Mouse (Mus musculus) inflammation-experienced regulatory T-cells, adult 6 months (primary cell): ENCODE results near the gene Dpp3. TPM values are rescaled to one million over a fixed set of nuclear protein-coding genes. Genes with fewer than 3 reads are reported as not detected.
"Not testable (repeated sequence)": the region's sequence is repeated elsewhere in the genome, so short reads cannot be mapped to it uniquely, and the experiment has no call there.

ENCODE experiments used
- ATAC-seq: one replicate; pipeline ENCODE4 v1.8.0; 2017
- polyA plus RNA-seq, 3 experiments: library from polyadenylated mRNA; unstranded; fragments of 100-300 nt; shearing (Covaris generic); gene quantifications; one replicate each; pipeline ENCODE4 v1.2.1; 2017

Gene Dpp3
- polyA plus RNA-seq, 3 experiments from 2014 or later: 45.9 to 56.8 (median 47.7) TPM

DNA sequence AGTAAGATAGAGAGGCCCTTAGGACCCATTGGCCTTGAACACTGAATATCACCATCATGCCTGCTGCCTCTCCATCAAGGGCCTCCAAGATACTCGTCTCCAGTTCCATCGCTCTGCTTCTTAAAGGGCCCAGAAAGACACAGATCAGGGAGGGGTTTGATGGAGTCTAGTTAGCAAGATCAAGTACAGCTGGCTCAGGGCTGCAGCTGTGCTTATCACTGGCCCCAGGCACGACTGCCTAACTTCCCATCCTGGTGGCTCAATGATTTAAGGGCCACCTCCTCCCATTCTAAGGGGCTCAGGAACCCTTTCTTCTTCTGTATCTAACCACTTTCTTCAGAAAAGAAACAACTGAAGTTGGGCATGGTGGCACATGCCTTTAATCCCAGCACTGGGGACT lies 36.3 kb downstream of the Dpp3 start:
- no peak for ATAC-seq

DNA sequence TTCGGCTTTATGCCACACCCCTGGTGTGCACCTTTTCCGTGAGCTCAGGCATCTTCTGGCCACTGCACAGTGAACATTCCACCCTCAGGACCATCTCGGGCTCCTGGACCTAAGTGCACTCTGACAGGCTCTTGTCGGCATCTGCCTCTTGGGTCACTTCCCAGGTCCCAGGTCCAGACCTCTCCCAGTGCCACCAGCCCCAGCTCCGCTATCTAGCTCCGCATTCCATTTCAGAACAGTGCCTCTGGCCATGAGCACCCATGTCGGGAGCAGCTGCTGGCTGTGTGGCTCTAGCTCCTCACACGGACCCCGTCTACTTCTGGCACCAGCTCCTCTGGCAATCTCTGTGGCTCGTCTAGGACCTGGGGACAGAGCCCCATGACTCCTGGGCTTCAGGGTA lies 38.3 kb downstream of the Dpp3 start:
- ATAC-seq: no peak

DNA sequence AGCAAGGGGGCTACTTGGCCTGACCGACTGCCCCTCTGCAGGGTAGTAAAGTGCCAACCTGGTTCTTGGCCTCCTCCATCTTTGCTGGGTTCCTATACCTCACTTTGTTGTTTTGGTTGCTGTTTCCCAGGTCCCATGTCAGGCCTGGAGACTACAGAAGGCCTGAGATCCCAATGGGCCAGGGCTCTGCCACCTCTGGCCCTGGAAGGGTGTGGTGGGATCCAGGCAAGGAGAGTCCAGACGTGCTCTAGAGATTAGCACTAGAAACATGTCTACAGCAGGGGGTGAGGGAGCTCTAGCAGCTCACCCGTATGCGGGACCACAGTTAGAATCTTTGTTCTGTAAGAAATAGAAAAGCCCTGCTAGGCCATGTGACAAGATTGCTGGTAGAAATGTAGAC lies 44.1 kb downstream of the Dpp3 start:
- ATAC-seq: no peak

DNA sequence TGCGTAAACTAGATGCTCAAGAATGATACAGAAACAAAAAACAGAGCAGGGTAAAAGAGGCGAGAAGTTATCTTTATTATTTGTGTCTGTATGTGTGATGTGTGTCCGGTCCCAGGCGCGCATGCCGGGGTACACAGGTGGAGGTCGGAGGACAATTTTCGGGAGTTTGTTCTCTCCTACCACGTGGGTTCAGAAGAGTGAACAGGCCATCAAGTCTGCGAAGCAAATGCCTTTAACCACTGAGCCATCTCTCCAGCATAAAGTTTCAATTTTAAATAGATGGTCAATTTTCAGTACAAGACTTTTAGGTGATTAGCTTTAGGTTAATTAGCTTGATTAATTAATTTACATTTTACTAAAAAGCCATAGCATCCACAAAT lies 48.8 kb downstream of the Dpp3 start:
- no peak for ATAC-seq

DNA sequence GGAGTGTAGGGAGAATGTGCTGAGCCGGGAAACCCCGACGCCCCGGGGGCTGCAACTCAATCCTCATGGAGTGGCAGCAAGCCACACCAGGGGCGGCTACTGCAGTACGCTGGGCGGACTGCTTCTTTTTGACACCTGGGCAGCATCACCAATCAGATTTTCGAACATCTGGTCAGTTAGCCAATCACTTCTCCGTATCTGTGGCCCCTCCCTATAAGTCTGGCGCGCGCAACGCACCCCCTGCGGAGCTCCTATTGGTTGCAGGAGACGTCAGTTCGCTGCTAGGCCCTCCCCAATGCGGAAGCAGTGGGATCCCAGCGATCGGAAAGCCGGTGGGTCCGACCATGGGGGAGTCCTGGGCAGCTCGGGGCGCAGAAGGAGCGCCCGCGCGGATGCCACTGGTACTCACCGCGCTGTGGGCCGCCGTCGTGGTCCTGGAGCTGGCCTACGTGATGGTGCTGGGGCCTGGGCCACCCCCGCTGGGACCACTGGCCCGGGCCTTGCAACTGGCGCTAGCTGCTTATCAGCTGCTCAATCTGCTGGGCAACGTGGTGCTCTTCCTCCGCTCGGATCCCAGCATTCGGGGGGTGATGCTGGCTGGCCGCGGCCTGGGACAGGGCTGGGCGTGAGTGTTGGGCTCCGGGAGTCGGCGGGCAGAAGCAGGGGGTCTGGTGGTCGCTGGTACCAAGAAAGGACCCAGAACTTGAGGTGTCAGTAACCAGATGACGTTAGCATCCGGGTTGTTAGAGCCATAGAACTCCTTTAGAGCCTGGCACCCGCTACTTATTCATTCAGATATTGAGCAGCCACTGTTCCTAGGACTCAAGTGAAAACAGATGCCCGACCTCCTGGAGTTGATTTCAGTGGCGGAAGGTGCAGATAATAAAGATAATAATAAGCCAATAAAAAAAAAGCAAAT lies 49.4 kb downstream of the Dpp3 start, which contains the start of gene Zdhhc24:
Gene Zdhhc24 (plus strand): TSS at position 264 of the 919 bp plus-strand sequence.
- peak; percentile 99 for ATAC-seq

DNA sequence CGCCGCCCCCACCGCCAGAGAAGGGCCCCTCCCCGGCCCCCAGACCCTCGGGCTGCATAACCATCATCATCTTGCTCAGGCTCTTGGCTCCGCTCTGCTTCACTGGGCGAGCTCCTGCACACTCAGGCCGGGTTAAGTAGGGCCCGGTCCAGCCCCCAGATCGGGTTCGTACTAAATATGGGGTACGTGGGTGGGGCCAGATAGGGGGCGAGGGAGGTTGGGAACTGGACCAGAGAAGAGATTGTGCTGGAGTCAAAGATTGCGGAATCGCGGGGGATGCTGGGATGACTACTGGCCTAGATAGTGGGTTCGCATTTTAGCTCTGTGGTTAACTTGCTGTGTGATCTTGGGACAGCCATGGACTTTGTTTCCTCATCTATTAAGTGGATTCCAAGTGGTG lies 50.3 kb downstream of the Dpp3 start, which contains the start of gene Actn3:
Gene Actn3 (minus strand): TSS at position 125 of the 400 bp plus-strand sequence.
- ATAC-seq: no peak

DNA sequence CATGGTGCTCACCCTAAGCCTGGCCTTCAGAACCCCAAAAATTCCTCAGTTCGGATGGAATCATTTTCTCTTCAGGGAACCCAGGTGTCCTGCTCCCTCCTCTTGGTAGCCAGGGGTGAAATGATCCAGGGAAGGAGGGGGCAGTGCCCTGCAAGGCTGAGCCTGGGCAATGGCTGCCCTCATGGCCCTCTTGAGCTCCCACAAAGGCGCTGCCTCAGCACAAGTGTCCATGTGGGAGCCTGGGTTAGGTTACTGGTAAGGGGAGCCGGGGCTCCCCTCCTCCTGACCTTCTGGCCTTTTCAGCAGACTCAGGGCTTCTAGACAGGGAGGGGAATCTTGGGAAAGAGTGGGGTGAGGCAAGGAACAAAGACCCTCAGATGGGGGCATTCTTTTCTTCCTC lies 51.3 kb downstream of the Dpp3 start:
- ATAC-seq: no peak

DNA sequence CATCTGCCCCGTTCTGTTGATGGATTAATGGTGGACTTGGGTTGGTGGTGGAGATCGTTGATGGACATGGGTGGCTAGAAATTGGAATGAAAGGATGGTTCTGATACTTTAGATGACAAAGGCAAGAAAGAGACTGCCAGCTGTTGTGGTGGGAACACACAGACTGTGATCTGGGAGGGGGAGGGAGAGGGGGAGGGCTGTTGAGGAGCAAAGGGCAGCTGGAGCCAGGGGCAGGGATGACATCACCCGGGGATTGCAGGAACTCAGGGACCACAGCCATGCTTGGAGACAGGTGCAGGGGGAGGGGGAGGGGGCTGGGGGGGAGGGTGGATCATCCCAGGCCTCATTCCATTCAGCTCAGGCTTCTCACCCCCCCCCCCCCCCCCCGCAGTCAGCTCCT lies 51.8 kb downstream of the Dpp3 start:
- no peak for ATAC-seq

DNA sequence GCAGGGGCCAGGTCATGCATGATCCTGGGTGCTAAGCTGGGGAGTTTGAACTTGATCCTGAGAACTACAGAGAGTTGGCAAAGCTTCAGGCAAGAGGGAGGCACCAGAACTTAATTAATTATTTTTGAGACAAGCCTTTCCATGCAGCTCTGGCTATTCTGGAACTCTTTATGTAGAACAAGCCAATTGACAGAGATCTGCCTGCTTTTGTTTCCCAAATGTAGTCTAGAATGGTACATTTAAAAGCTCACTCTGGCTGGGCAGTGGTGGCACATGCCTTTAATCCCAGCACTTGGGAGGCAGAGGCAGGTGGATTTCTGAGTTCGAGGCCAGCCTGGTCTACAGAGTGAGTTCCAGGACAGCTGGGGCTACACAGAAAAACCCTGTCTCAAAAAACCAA lies 53.5 kb downstream of the Dpp3 start:
- not testable (repeated sequence) for ATAC-seq

DNA sequence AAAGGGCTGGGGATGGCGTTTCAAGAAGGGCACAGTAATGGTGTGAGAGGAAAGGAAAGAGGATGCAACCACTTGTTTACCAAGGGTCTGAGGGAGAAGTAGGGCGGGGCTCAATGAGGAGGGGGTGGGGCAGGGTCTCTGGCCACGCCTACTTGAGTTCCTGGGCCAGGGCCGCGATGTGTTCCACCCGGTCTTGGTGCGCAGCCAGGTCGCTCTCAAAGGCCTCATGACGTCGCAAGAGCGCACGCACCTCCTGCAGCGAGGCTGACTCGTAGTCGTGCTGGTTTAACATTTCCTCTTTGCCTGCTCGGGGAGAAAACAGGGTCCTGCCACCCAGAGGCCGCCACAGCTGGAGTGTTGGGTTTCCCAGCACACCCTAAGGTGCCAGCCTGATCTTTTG lies 62.9 kb downstream of the Dpp3 start:
- ATAC-seq: peak; percentile 35

DNA sequence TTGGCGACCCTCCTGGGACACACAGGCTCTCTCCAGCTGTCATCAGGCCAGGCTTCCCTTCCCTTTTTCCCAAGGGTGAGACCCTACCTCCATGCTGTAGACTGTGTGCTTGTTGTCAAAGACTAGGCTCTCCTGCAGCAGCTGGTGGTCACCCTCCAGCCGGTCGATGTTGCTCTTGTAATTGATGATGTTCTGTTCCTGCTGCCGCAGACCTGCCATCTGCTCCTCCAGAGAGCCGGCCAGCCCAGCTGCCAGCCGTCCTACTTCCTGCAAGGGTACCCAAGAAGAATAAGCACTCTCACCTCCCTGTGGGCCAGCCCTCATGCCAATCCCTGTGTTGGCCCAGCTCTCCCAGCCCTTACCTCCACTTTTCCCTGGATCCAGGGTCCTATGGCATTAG lies 65.0 kb downstream of the Dpp3 start:
- no peak for ATAC-seq

DNA sequence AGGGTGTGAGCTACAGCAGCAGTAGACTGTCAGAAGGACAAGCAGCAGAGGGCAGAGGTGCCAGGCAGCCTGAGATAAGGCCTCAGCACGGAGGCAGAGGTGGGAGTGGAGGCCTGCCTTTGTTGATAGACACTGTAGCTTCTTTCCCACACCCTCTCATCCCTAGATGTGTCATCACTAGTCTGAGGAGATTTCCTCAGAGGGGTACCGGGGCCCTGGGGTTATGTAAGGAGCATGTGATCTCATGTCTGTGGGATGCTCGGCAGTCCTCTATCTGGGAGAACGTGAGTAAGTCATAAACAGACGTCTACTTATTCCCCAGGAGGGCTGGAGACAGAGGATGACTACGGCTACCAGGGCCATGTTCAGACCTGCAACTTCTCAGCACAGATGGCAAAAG lies 69.0 kb downstream of the Dpp3 start:
- no peak for ATAC-seq

Other genes starting within 250 kb of the Dpp3 start
- not detected for gene Gm960, start 229.6 kb downstream of the Dpp3 start, polyA plus RNA-seq
- under 1 TPM in 2 of 3 experiments, not detected in 1; 0.17 to 0.20 TPM for gene Sptbn2, start 217.1 kb downstream of the Dpp3 start, polyA plus RNA-seq
- gene Rbm4b, start 171.8 kb downstream of the Dpp3 start, polyA plus RNA-seq: 100 to 1,000 TPM in 1 of 3 experiments, 10 to 100 TPM in 2; 59.9 to 134 (median 96.8) TPM
- gene Rbm4, start 134.4 kb downstream of the Dpp3 start, polyA plus RNA-seq: 10 to 100 TPM; 30.3 to 45.0 (median 35.3) TPM
- gene Gm21992, start 116.7 kb downstream of the Dpp3 start, polyA plus RNA-seq: 10 to 100 TPM; 32.0 to 43.4 (median 35.6) TPM
- 10 to 100 TPM; 18.8 to 43.7 (median 19.1) TPM for gene Rbm14, start 116.7 kb downstream of the Dpp3 start, polyA plus RNA-seq
- gene Ccs, start 89.0 kb downstream of the Dpp3 start, polyA plus RNA-seq: 10 to 100 TPM; 47.2 to 94.6 (median 80.5) TPM
- not detected for gene Ccdc87, start 88.9 kb downstream of the Dpp3 start, polyA plus RNA-seq
- 1 to 10 TPM in 2 of 3 experiments, not detected in 1; 2.2 to 5.0 TPM for gene Ctsf, start 73.2 kb downstream of the Dpp3 start, polyA plus RNA-seq
- gene Actn3, start 50.4 kb downstream of the Dpp3 start, polyA plus RNA-seq: under 1 TPM in 1 of 3 experiments, not detected in 2; 0.36 TPM
- 1 to 10 TPM; 5.1 to 6.7 (median 6.7) TPM for gene Zdhhc24, start 49.6 kb downstream of the Dpp3 start, polyA plus RNA-seq
- gene Bbs1, start 21.7 kb downstream of the Dpp3 start, polyA plus RNA-seq: 1 to 10 TPM in 1 of 3 experiments, under 1 TPM in 1, not detected in 1; 0.41 to 1.0 TPM
- gene Peli3, start 14.8 kb upstream of the Dpp3 start, polyA plus RNA-seq: under 1 TPM in 1 of 3 experiments, not detected in 2; 0.39 TPM
- gene Mrpl11, start 33.9 kb upstream of the Dpp3 start, polyA plus RNA-seq: 10 to 100 TPM; 76.1 to 89.6 (median 87.7) TPM
- 1 to 10 TPM in 2 of 3 experiments, under 1 TPM in 1; 0.60 to 1.9 (median 1.4) TPM for gene Npas4, start 62.0 kb upstream of the Dpp3 start, polyA plus RNA-seq
- 1 to 10 TPM in 2 of 3 experiments, under 1 TPM in 1; 0.20 to 2.4 (median 1.7) TPM for gene Slc29a2, start 95.6 kb upstream of the Dpp3 start, polyA plus RNA-seq
- 10 to 100 TPM; 10.3 to 12.5 (median 10.4) TPM for gene B4gat1, start 110.5 kb upstream of the Dpp3 start, polyA plus RNA-seq
- gene AC124502.3, start 110.6 kb upstream of the Dpp3 start, polyA plus RNA-seq: under 1 TPM; 0.41 to 0.81 (median 0.44) TPM
- gene Brms1, start 113.1 kb upstream of the Dpp3 start, polyA plus RNA-seq: 100 to 1,000 TPM in 2 of 3 experiments, 10 to 100 TPM in 1; 98.2 to 118 (median 109) TPM
- under 1 TPM in 1 of 3 experiments, not detected in 2; 0.19 TPM for gene Rin1, start 122.2 kb upstream of the Dpp3 start, polyA plus RNA-seq
- not detected for gene Cd248, start 139.8 kb upstream of the Dpp3 start, polyA plus RNA-seq
- gene Tmem151a, start 157.2 kb upstream of the Dpp3 start, polyA plus RNA-seq: not detected
- gene Yif1a, start 160.3 kb upstream of the Dpp3 start, polyA plus RNA-seq: 10 to 100 TPM; 45.7 to 65.4 (median 46.2) TPM
- under 1 TPM in 2 of 3 experiments, not detected in 1; 0.50 to 0.59 TPM for gene Cnih2, start 170.2 kb upstream of the Dpp3 start, polyA plus RNA-seq
- gene Rab1b, start 178.8 kb upstream of the Dpp3 start, polyA plus RNA-seq: 100 to 1,000 TPM in 2 of 3 experiments, 10 to 100 TPM in 1; 83.1 to 152 (median 102) TPM
- 1 to 10 TPM; 4.4 to 5.0 (median 4.7) TPM for gene Klc2, start 190.3 kb upstream of the Dpp3 start, polyA plus RNA-seq